Mouse (Mus musculus) megakaryocyte, adult 5-6 weeks (primary cell): ENCODE measurements around the gene Gm49776. TPM values are rescaled to one million over a fixed set of nuclear protein-coding genes. Genes with fewer than 3 reads are reported as not detected.
A peak's percentile ranks its signal among the peaks of the same experiment; 100 is the strongest.
"Not testable (repeated sequence)": the region's sequence is repeated elsewhere in the genome, so short reads cannot be mapped to it uniquely, and the experiment has no call there.

Source experiments
- ATAC-seq: 2 replicates; pipeline ENCODE4 v1.8.0; 2016; ENCODE audit warnings: mild to moderate bottlenecking, inconsistent platforms; ENCODE audit not compliant: poor library complexity, severe bottlenecking
- total RNA-seq, 2 experiments: library from RNA; stranded (forward) in 1 of 2; stranded (reverse) in 1 of 2; fragments of 153-499, 151-499 nt in 1 of 2; fragments of 221-1000, 200-1000 nt in 1 of 2; gene quantifications; 2 replicates each; pipeline versions ENCODE4 v1.2.3 to v1.2.4; 2015 to 2017

The Gm49776 gene
- total RNA-seq, 2 experiments from 2014 or later, result not detected

- no peak for ATAC-seq
Measured at GRCm38 (mm10) chr16:18203430-18204091, 54.6 kb downstream of the Gm49776 start.

- ATAC-seq, result peak; percentile 57
Measured at GRCm38 (mm10) chr16:18202061-18202460, 56.1 kb downstream of the Gm49776 start.

- no peak for ATAC-seq
Measured at GRCm38 (mm10) chr16:18201620-18202019, 56.5 kb downstream of the Gm49776 start.

- ATAC-seq, result no peak
Measured at GRCm38 (mm10) chr16:18200062-18200461, 58.1 kb downstream of the Gm49776 start.

GRCm38 (mm10) chr16:18198365-18199098 lies 59.6 kb downstream of the Gm49776 start:
- no peak for ATAC-seq

GRCm38 (mm10) chr16:18197881-18198280 lies 60.2 kb downstream of the Gm49776 start:
- ATAC-seq, result no peak

- ATAC-seq, result not testable (repeated sequence)
Measured at GRCm38 (mm10) chr16:18195561-18195960, 62.6 kb downstream of the Gm49776 start.

Other genes starting within 250 kb of the Gm49776 start
- gene Dgcr6, start 205.5 kb downstream of the Gm49776 start, total RNA-seq (2015), result 9.8 and 11.4 TPM in 2 replicates
- 3.4 and 7.9 TPM in 2 replicates for gene Dgcr6, start 205.5 kb downstream of the Gm49776 start, total RNA-seq (2017)
- gene Prodh, start 168.1 kb downstream of the Gm49776 start, total RNA-seq (2015), result 1.3 and 2.2 TPM in 2 replicates
- gene Prodh, start 168.1 kb downstream of the Gm49776 start, total RNA-seq (2017), result 5.7 and 9.8 TPM in 2 replicates
- 0.36 and 0.85 TPM in 2 replicates for gene Rtn4r, start 130.7 kb downstream of the Gm49776 start, total RNA-seq (2015)
- 0.26 TPM in 1 of 2 replicates, not detected in the other for gene Rtn4r, start 130.7 kb downstream of the Gm49776 start, total RNA-seq (2017)
- not detected in 2 replicates for gene Ccdc188, start 40.4 kb downstream of the Gm49776 start, total RNA-seq (2015)
- not detected in 2 replicates for gene Ccdc188, start 40.4 kb downstream of the Gm49776 start, total RNA-seq (2017)
- gene Zdhhc8, start 23.2 kb downstream of the Gm49776 start, total RNA-seq (2015), result 5.1 and 5.8 TPM in 2 replicates
- gene Zdhhc8, start 23.2 kb downstream of the Gm49776 start, total RNA-seq (2017), result 2.2 and 4.0 TPM in 2 replicates
- gene Trmt2a, start 9.6 kb downstream of the Gm49776 start, total RNA-seq (2015), result 62.8 and 73.1 TPM in 2 replicates
- gene Trmt2a, start 9.6 kb downstream of the Gm49776 start, total RNA-seq (2017), result 48.8 and 69.0 TPM in 2 replicates
- gene Ranbp1, start 9.6 kb downstream of the Gm49776 start, total RNA-seq (2015), result 222 and 262 TPM in 2 replicates
- 251 and 278 TPM in 2 replicates for gene Ranbp1, start 9.6 kb downstream of the Gm49776 start, total RNA-seq (2017)
- 23.3 and 32.1 TPM in 2 replicates for gene Dgcr8, start 30.9 kb upstream of the Gm49776 start, total RNA-seq (2015)
- gene Dgcr8, start 30.9 kb upstream of the Gm49776 start, total RNA-seq (2017), result 33.2 and 40.2 TPM in 2 replicates
- gene Tango2, start 89.8 kb upstream of the Gm49776 start, total RNA-seq (2015), result 27.2 and 27.4 TPM in 2 replicates
- 5.7 and 11.8 TPM in 2 replicates for gene Tango2, start 89.8 kb upstream of the Gm49776 start, total RNA-seq (2017)
- gene Arvcf, start 89.9 kb upstream of the Gm49776 start, total RNA-seq (2015), result 0.38 and 0.68 TPM in 2 replicates
- gene Arvcf, start 89.9 kb upstream of the Gm49776 start, total RNA-seq (2017), result 1.5 and 3.0 TPM in 2 replicates
- gene Txnrd2, start 168.1 kb upstream of the Gm49776 start, total RNA-seq (2015), result 10.3 and 11.8 TPM in 2 replicates
- gene Txnrd2, start 168.1 kb upstream of the Gm49776 start, total RNA-seq (2017), result 7.0 and 9.3 TPM in 2 replicates
- 37.8 and 40.8 TPM in 2 replicates for gene Comt, start 168.5 kb upstream of the Gm49776 start, total RNA-seq (2015)
- gene Comt, start 168.5 kb upstream of the Gm49776 start, total RNA-seq (2017), result 40.1 and 43.8 TPM in 2 replicates
- gene Gnb1l, start 240.4 kb upstream of the Gm49776 start, total RNA-seq (2015), result 1.7 and 4.6 TPM in 2 replicates
- gene Gnb1l, start 240.4 kb upstream of the Gm49776 start, total RNA-seq (2017), result 0.20 and 3.5 TPM in 2 replicates
- gene Rtl10, start 240.6 kb upstream of the Gm49776 start, total RNA-seq (2015), result 2.4 and 2.5 TPM in 2 replicates
- gene Rtl10, start 240.6 kb upstream of the Gm49776 start, total RNA-seq (2017), result 0.29 and 3.5 TPM in 2 replicates